Mouse (Mus musculus): ENCODE data around the gene Tvp23a. TPM values are rescaled to one million over a fixed set of nuclear protein-coding genes. Genes with fewer than 3 reads are reported as not detected.

Gene Tvp23a
- total and polyA plus RNA-seq, 3 experiments, result 0.21 to 0.98 (median 0.50) TPM

- H3K4me3 ChIP-seq, result no peak overlapping the region
- TF ChIP-seq POLR2A (IDR thresholded peaks at IDR 0.05; ENCODE audit: insufficient read depth, low read depth, low read length) (peak; percentile 15; the same call in 1 of the 2 replicates), CTCF (IDR thresholded peaks at IDR 0.05) (no peak), EP300 (IDR thresholded peaks at IDR 0.05; ENCODE audit: insufficient read depth, low read depth, low read length) (no peak)
- H3K27ac ChIP-seq, result no peak overlapping the region
- intact Hi-C loops (cut with DNase I), result no loop called here
- no peaks in the 10 kb centered on the region for H3K27me3 ChIP-seq (ENCODE audit: control insufficient read depth, insufficient read depth, low read length)
- WGBS, result 68% methylated on average over 5 of the region's 5 CpGs
- no peak overlapping the region for H3K9ac ChIP-seq (ENCODE audit: low read depth, low read length)
- H3K4me1 ChIP-seq (ENCODE audit: control insufficient read depth, insufficient read depth, low read length), result peaks cover 1% of the 10 kb centered on the region; the same call in 1 of the 2 replicates
- H3K36me3 ChIP-seq (ENCODE audit: control insufficient read depth, insufficient read depth, low read length), result no peaks in the 10 kb centered on the region
- H3K79me2 ChIP-seq (replicated peaks; ENCODE audit: control insufficient read depth, insufficient read depth, low read length), result no peaks in the 10 kb centered on the region
- DNase-seq, result peak in 1 of 2 experiments; percentile 11
Measured at GRCm38 (mm10) chr16:10438055-10438454, 9.1 kb downstream of the Tvp23a start.

- H3K27ac ChIP-seq, result no peak overlapping the region
- no peaks in the 10 kb centered on the region for H3K36me3 ChIP-seq (ENCODE audit: control insufficient read depth, insufficient read depth, low read length)
- TF ChIP-seq CTCF (IDR thresholded peaks at IDR 0.05), result no peak
- no peak for TF ChIP-seq POLR2A (IDR thresholded peaks at IDR 0.05; ENCODE audit: insufficient read depth, low read depth, low read length)
- no peak for TF ChIP-seq EP300 (IDR thresholded peaks at IDR 0.05; ENCODE audit: insufficient read depth, low read depth, low read length)
- 83% methylated on average over 6 of the region's 6 CpGs for WGBS
- intact Hi-C loops (cut with DNase I), result no loop called here
- H3K4me3 ChIP-seq, result no peak overlapping the region
- peaks cover 1% of the 10 kb centered on the region; the same call in 1 of the 2 replicates for H3K4me1 ChIP-seq (ENCODE audit: control insufficient read depth, insufficient read depth, low read length)
- DNase-seq, result peak in 1 of 2 experiments; percentile 21
- no peak overlapping the region for H3K9ac ChIP-seq (ENCODE audit: low read depth, low read length)
- H3K79me2 ChIP-seq (replicated peaks; ENCODE audit: control insufficient read depth, insufficient read depth, low read length), result no peaks in the 10 kb centered on the region
- no peaks in the 10 kb centered on the region for H3K27me3 ChIP-seq (ENCODE audit: control insufficient read depth, insufficient read depth, low read length)
Measured at GRCm38 (mm10) chr16:10436166-10436565, 11.0 kb downstream of the Tvp23a start.

- Histone ChIP-seq H3K27me3 (ENCODE audit: control insufficient read depth, insufficient read depth, low read length) (no peaks in the 10 kb centered on the region), H3K9ac (ENCODE audit: low read depth, low read length) (no peak overlapping the region), H3K79me2 (replicated peaks; ENCODE audit: control insufficient read depth, insufficient read depth, low read length) (no peaks in the 10 kb centered on the region), H3K36me3 (ENCODE audit: control insufficient read depth, insufficient read depth, low read length) (no peaks in the 10 kb centered on the region), H3K27ac (no peak overlapping the region), H3K4me3 (no peak overlapping the region), H3K4me1 (ENCODE audit: control insufficient read depth, insufficient read depth, low read length) (peaks cover 1% of the 10 kb centered on the region; the same call in 1 of the 2 replicates)
- peak in 1 of 2 experiments; percentile 16 for DNase-seq
- TF ChIP-seq EP300 (IDR thresholded peaks at IDR 0.05; ENCODE audit: insufficient read depth, low read depth, low read length), result no peak
- TF ChIP-seq POLR2A (IDR thresholded peaks at IDR 0.05; ENCODE audit: insufficient read depth, low read depth, low read length), result no peak
- TF ChIP-seq CTCF (IDR thresholded peaks at IDR 0.05), result no peak
- intact Hi-C loops (cut with DNase I), result no loop called here
- WGBS, result 74% methylated on average over 5 of the region's 5 CpGs
Measured at GRCm38 (mm10) chr16:10433344-10433743, 13.8 kb downstream of the Tvp23a start.

- Histone ChIP-seq H3K27ac (no peak overlapping the region), H3K79me2 (replicated peaks; ENCODE audit: control insufficient read depth, insufficient read depth, low read length) (no peaks in the 10 kb centered on the region), H3K36me3 (ENCODE audit: control insufficient read depth, insufficient read depth, low read length) (no peaks in the 10 kb centered on the region), H3K9ac (ENCODE audit: low read depth, low read length) (no peak overlapping the region), H3K4me3 (no peak overlapping the region), H3K4me1 (ENCODE audit: control insufficient read depth, insufficient read depth, low read length) (peaks cover 1% of the 10 kb centered on the region; the same call in 1 of the 2 replicates), H3K27me3 (ENCODE audit: control insufficient read depth, insufficient read depth, low read length) (no peaks in the 10 kb centered on the region)
- DNase-seq, result no peak
- intact Hi-C loops (cut with DNase I), result no loop called here
- TF ChIP-seq EP300 (IDR thresholded peaks at IDR 0.05; ENCODE audit: insufficient read depth, low read depth, low read length), result no peak
- TF ChIP-seq POLR2A (IDR thresholded peaks at IDR 0.05; ENCODE audit: insufficient read depth, low read depth, low read length), result no peak
- TF ChIP-seq CTCF (IDR thresholded peaks at IDR 0.05), result no peak
- 89% methylated on average over 4 of the region's 4 CpGs for WGBS
Measured at GRCm38 (mm10) chr16:10432387-10432786, 14.8 kb downstream of the Tvp23a start.

DNA sequence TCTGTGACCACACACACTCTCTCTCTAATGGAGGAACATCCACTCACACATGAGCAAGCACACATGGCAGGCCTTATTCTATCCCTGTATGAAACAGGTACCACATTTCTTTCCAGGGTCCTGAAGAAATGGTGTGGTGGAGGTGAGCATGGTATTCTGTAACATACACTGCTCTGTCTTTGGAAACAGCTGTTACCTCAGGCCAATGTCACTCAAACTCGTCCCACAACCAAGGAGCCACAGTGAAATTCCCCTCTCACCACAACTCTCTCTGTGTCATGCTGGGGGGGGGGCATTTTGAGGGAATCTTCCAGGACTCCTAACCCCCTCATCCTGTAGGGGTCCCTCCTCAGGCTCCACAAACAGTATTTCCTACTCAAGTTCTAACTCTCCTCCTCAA is 15.3 kb downstream of the Tvp23a start:
- TF ChIP-seq CTCF (IDR thresholded peaks at IDR 0.05), result no peak
- TF ChIP-seq EP300 (IDR thresholded peaks at IDR 0.05; ENCODE audit: insufficient read depth, low read depth, low read length), result no peak
- no peak for TF ChIP-seq POLR2A (IDR thresholded peaks at IDR 0.05; ENCODE audit: insufficient read depth, low read depth, low read length)
- H3K27ac ChIP-seq, result no peak overlapping the region
- intact Hi-C loops (cut with DNase I), result no loop called here
- 81% methylated on average over 1 of the region's 1 CpGs for WGBS
- H3K4me1 ChIP-seq (ENCODE audit: control insufficient read depth, insufficient read depth, low read length), result peaks cover 1% of the 10 kb centered on the region; the same call in 1 of the 2 replicates
- H3K27me3 ChIP-seq (ENCODE audit: control insufficient read depth, insufficient read depth, low read length), result no peaks in the 10 kb centered on the region
- no peaks in the 10 kb centered on the region for H3K79me2 ChIP-seq (replicated peaks; ENCODE audit: control insufficient read depth, insufficient read depth, low read length)
- no peak for DNase-seq
- H3K4me3 ChIP-seq, result no peak overlapping the region
- H3K9ac ChIP-seq (ENCODE audit: low read depth, low read length), result no peak overlapping the region
- H3K36me3 ChIP-seq (ENCODE audit: control insufficient read depth, insufficient read depth, low read length), result no peaks in the 10 kb centered on the region

GRCm38 (mm10) chr16:10420447-10421054 is 26.6 kb downstream of the Tvp23a start:
- intact Hi-C loops (cut with DNase I), result no loop called here
- Histone ChIP-seq H3K4me3 (no peak overlapping the region), H3K36me3 (ENCODE audit: control insufficient read depth, insufficient read depth, low read length) (no peaks in the 10 kb centered on the region), H3K9ac (ENCODE audit: low read depth, low read length) (no peak overlapping the region), H3K27ac (no peak overlapping the region), H3K4me1 (ENCODE audit: control insufficient read depth, insufficient read depth, low read length) (no peaks in the 10 kb centered on the region), H3K79me2 (replicated peaks; ENCODE audit: control insufficient read depth, insufficient read depth, low read length) (no peaks in the 10 kb centered on the region), H3K27me3 (ENCODE audit: control insufficient read depth, insufficient read depth, low read length) (no peaks in the 10 kb centered on the region)
- no peak for DNase-seq
- 93% methylated on average over 9 of the region's 9 CpGs for WGBS
- no peak for TF ChIP-seq POLR2A (IDR thresholded peaks at IDR 0.05; ENCODE audit: insufficient read depth, low read depth, low read length)
- no peak for TF ChIP-seq EP300 (IDR thresholded peaks at IDR 0.05; ENCODE audit: insufficient read depth, low read depth, low read length)
- TF ChIP-seq CTCF (IDR thresholded peaks at IDR 0.05), result no peak
